Comparison of ENCODE assay signal across 23 mouse cellular contexts in genomic region chr4:148714064-148714463, GRCm38 (mm10).
DNase-seq lines count a peak whose midpoint lies in the region; ATAC-seq and TF ChIP-seq lines count a peak whose summit lies in the region.
"Had no signal": no experiment of that assay in that cellular context is flagged by ENCODE, and none has a peak within 500 bp of the region (broad histone marks: within the 10 kb centered on the region; RNA-seq: fewer than 3 reads in every experiment).

No protein-coding gene starts in this region.

- no peak for TF ChIP-seq EP300 in ES-Bruce4 (IDR thresholded peaks at IDR 0.05; ENCODE audit: insufficient read depth, low read depth, low read length)

- no peaks in the 10 kb centered on the region for H3K36me3 ChIP-seq in forebrain, embryonic 10.5 days (replicated peaks)
- H3K36me3 ChIP-seq in forebrain, postnatal 0 days (ENCODE audit: insufficient read depth), result no peaks in the 10 kb centered on the region
- no peaks in the 10 kb centered on the region for H3K36me3 ChIP-seq in ES-Bruce4 (ENCODE audit: control insufficient read depth, insufficient read depth, low read length, poor library complexity, severe bottlenecking)
- H3K36me3 ChIP-seq in limb, embryonic 12.5 days, result no peaks in the 10 kb centered on the region
- H3K36me3 ChIP-seq: embryonic facial prominence, embryonic 15.5 days; forebrain, embryonic 15.5 days; G1E; midbrain, embryonic 10.5 days had no signal

- no peaks in the 10 kb centered on the region for H3K9me3 ChIP-seq in forebrain, embryonic 10.5 days
- no peaks in the 10 kb centered on the region for H3K9me3 ChIP-seq in forebrain, postnatal 0 days (ENCODE audit: low read length)
- no peaks in the 10 kb centered on the region for H3K9me3 ChIP-seq in ES-Bruce4 (replicated peaks; ENCODE audit: control insufficient read depth, insufficient read depth, low read length, poor library complexity, severe bottlenecking)
- no peaks in the 10 kb centered on the region for H3K9me3 ChIP-seq in limb, embryonic 12.5 days
- H3K9me3 ChIP-seq: embryonic facial prominence, embryonic 15.5 days; forebrain, embryonic 15.5 days; G1E; midbrain, embryonic 10.5 days had no signal

- H3K4me1 ChIP-seq in forebrain, embryonic 10.5 days, result peaks cover 55% of the 10 kb centered on the region
- 0 out of 2 replicates have a peak, but pooled peaks cover 2% of the 10 kb centered on the region for H3K4me1 ChIP-seq in forebrain, postnatal 0 days (ENCODE audit: insufficient read depth)
- peaks cover 9% of the 10 kb centered on the region for H3K4me1 ChIP-seq in ES-Bruce4 (ENCODE audit: control insufficient read depth, insufficient read depth, low read length)
- peaks cover 28% of the 10 kb centered on the region for H3K4me1 ChIP-seq in limb, embryonic 12.5 days (replicated peaks)

- no peak for TF ChIP-seq POLR2A in ES-Bruce4 (IDR thresholded peaks at IDR 0.05; ENCODE audit: insufficient read depth, low read length)

- H3K27ac ChIP-seq in forebrain, embryonic 10.5 days, result 0 out of 2 replicates have a peak overlapping the region, but pooled peaks have one; percentile 53
- no peak overlapping the region for H3K27ac ChIP-seq in forebrain, postnatal 0 days (ENCODE audit: low read depth, low read length)
- H3K27ac ChIP-seq in ES-Bruce4 (ENCODE audit: insufficient read depth, low read length), result no peak overlapping the region
- H3K27ac ChIP-seq in limb, embryonic 12.5 days, result no peak overlapping the region
- H3K27ac ChIP-seq: embryonic facial prominence, embryonic 15.5 days; forebrain, embryonic 15.5 days; macrophage; midbrain, embryonic 10.5 days had no signal

- H3K27me3 ChIP-seq in forebrain, embryonic 10.5 days (ENCODE audit: poor library complexity, severe bottlenecking), result peaks cover 50% of the 10 kb centered on the region
- H3K27me3 ChIP-seq in forebrain, postnatal 0 days (ENCODE audit: insufficient read depth, low read length), result no peaks in the 10 kb centered on the region; the same call in 1 of the 2 replicates
- H3K27me3 ChIP-seq in ES-Bruce4 (ENCODE audit: control insufficient read depth, insufficient read depth, low read length, poor library complexity, severe bottlenecking), result no peaks in the 10 kb centered on the region
- peaks cover 21% of the 10 kb centered on the region for H3K27me3 ChIP-seq in limb, embryonic 12.5 days
- H3K27me3 ChIP-seq: embryonic facial prominence, embryonic 15.5 days; forebrain, embryonic 15.5 days; Patski had no signal

- ATAC-seq in forebrain, postnatal 0 days, result no peak
- ATAC-seq in hematopoietic stem cell, adult 5-6 weeks (replicated peaks in 1 of 2; ENCODE audit: insufficient read depth in 1 of 2, low FRiP score in 2 of 2, low TSS enrichment in 1 of 2, low read depth in 1 of 2, poor library complexity in 2 of 2, severe bottlenecking in 2 of 2), result peak; percentile 63 to 67
- no peak for ATAC-seq in limb, embryonic 12.5 days (ENCODE audit: insufficient number of reproducible peaks, insufficient read depth, low FRiP score, low TSS enrichment, low read depth)
- ATAC-seq: CD4-positive, CD25-positive, alpha-beta regulatory T cell, adult 4 months; forebrain, embryonic 15.5 days; intestine, embryonic 16.5 days; midbrain, embryonic 16.5 days; Patski had no signal

- H3K9ac ChIP-seq in forebrain, postnatal 0 days, result no peak overlapping the region
- H3K9ac ChIP-seq in ES-Bruce4 (ENCODE audit: low read depth, poor library complexity, severe bottlenecking), result 0 out of 2 replicates have a peak overlapping the region, but pooled peaks have one; percentile 2
- H3K9ac ChIP-seq in limb, embryonic 12.5 days (replicated peaks), result peak overlapping the region; percentile 23
- H3K9ac ChIP-seq: embryonic facial prominence, embryonic 15.5 days; forebrain, embryonic 15.5 days had no signal

- no peak for TF ChIP-seq CTCF in forebrain, postnatal 0 days (IDR thresholded peaks at IDR 0.05; ENCODE audit: low read depth)
- TF ChIP-seq CTCF in ES-Bruce4 (IDR thresholded peaks at IDR 0.05; ENCODE audit: low read depth, low read length), result no peak

- no peak for DNase-seq in forebrain, embryonic 10.5 days (ENCODE audit: extremely low spot score, low spot score)
- DNase-seq in forebrain, postnatal 0 days, result no peak
- DNase-seq in heart, adult 18-20 months, result no peak
- DNase-seq in layer of hippocampus, adult 11-12 months (ENCODE audit: low spot score), result no peak
- DNase-seq: adrenal gland, postnatal 36 days; cerebellum, adult 11-12 months; cerebellum, postnatal 10 days; gastrocnemius, postnatal 14 days; heart, postnatal 4 days; kidney, postnatal 25 days had no signal

- no peak overlapping the region for H3K4me2 ChIP-seq in forebrain, postnatal 0 days (ENCODE audit: low read depth)
- no peak overlapping the region for H3K4me2 ChIP-seq in limb, embryonic 12.5 days
- H3K4me2 ChIP-seq: embryonic facial prominence, embryonic 15.5 days; forebrain, embryonic 15.5 days had no signal

- H3K4me3 ChIP-seq in forebrain, embryonic 10.5 days, result no peak overlapping the region
- H3K4me3 ChIP-seq in forebrain, postnatal 0 days (ENCODE audit: low read depth, low read length), result no peak overlapping the region
- no peak overlapping the region for H3K4me3 ChIP-seq in ES-Bruce4 (ENCODE audit: low read depth, low read length)
- no peak overlapping the region for H3K4me3 ChIP-seq in limb, embryonic 12.5 days (replicated peaks)
- H3K4me3 ChIP-seq: embryonic facial prominence, embryonic 15.5 days; forebrain, embryonic 15.5 days; midbrain, embryonic 10.5 days; myocyte had no signal

- WGBS in forebrain, embryonic 10.5 days, result 84% methylated on average over 8 of the region's 8 CpGs
- 74% methylated on average over 8 of the region's 8 CpGs for WGBS in forebrain, postnatal 0 days
- 57% methylated on average over 8 of the region's 8 CpGs for WGBS in limb, embryonic 12.5 days

Comparison
In these comparisons a context has a peak if more than half of its experiments do, and no peak if none do; other contexts are left out.
1. ATAC-seq: peak in hematopoietic stem cell, adult 5-6 weeks (2 of 2); none in forebrain, postnatal 0 days (single experiment) and limb, embryonic 12.5 days (single experiment).